Mouse (Mus musculus) hindlimb bud, embryonic 11.5 days (tissue): ENCODE results near the gene Cytl1.

Experiments used
- DNase-seq: peaks from one replicate; pipeline ENCODE4 v3.0.0-alpha.2; 2012; ENCODE audit warnings: low read depth, low spot score; ENCODE audit errors: extremely low spot score

Gene Cytl1

DNA sequence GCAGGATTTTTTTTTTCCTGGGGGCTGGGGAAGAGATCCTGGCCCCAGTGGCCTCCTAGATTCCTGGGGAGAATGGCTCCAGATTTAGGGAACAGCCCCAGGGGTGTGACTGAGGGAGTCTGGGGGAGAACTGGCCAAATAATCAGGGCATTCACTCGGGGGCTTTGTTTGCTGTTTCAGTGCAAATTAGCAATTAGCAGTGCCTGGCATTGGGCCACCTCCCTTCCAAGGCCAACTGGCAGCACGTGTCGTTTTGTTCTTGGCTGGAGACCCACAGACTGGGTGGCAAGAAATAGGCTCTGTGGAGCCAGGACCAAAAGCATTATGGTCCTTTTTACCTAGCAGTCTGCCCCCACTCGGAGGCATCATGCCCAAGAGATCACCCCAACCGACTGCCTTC lies 33.7 kb downstream of the Cytl1 start:
- DNase-seq, result no peak

DNA sequence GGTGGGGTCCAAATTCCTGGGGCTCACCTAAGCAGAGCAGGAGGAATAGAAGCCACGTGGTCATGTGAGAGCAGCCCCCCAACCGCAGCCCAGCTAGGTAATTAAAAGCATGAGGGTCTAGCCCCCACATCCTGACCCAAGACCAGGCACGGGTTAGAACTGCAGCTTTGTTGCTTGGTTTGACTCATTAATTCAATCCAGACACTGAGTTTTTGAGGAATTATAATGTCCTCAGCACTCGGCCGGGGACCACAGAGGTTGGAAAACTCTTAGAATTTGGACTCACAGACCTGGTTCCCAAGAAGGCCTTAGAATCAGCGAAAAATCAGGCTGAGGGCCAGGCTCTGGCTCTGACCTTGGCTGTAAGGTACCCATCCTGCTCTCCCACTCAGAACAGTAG lies 35.6 kb downstream of the Cytl1 start:
- DNase-seq, result no peak

DNA sequence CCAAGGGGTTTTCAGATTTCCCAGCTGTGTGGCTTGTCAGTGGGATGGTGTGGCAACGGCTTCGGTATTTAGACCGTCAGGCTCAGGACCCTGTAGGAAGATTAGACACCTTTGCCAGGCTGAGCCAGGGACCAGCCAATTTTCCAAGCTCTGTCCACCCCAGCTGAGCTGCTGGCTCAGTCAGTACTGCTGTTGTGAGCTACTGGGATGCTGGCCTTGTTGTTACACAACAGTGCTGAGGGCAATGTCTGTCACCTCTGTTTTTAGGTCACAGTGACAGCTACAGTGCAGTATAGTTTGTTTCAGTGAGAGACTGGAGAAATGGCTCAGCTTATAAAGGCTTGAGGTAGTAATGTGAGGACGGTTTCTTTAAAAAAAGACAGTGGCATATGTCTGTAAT lies 38.7 kb downstream of the Cytl1 start:
- no peak for DNase-seq

DNA sequence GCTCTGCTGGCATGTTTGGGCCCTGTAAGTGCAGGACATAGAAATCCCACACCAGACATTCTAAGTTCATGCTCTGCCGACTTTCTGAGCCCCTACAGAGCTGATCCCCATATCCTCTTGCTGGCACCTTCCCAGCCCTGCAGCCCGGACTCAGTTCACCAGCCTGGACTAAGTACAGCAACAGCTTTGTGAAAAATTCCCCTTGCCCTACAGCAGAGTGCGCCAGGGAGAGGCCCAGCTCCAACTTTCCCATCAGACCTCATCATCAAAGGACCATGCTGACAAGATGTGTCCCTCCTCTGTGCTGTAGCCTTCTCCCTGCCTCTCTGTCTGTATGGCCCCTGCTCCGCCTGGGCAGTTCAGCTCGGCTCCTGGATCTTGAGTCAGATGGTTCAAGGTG lies 40.4 kb downstream of the Cytl1 start:
- no peak for DNase-seq

DNA sequence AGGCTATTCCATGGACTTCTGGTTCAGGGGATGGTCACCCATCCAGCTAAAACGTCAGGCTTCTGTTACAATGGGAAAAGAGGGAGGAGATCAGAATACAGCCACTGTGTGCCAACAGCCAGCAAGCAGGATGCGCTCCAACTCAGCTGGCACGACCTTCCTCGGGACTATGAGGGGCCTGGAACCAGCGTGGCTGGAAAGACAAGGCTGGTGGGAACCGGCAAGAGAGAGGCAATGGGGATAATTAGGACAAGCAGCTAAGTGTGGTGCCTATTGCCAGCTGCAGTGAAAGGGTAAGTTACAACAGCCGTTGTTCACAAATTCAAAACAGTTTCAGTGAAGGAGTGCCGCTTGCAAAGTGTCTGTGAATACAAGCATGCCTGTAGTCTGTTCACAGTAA lies 48.0 kb downstream of the Cytl1 start:
- DNase-seq, result no peak

DNA sequence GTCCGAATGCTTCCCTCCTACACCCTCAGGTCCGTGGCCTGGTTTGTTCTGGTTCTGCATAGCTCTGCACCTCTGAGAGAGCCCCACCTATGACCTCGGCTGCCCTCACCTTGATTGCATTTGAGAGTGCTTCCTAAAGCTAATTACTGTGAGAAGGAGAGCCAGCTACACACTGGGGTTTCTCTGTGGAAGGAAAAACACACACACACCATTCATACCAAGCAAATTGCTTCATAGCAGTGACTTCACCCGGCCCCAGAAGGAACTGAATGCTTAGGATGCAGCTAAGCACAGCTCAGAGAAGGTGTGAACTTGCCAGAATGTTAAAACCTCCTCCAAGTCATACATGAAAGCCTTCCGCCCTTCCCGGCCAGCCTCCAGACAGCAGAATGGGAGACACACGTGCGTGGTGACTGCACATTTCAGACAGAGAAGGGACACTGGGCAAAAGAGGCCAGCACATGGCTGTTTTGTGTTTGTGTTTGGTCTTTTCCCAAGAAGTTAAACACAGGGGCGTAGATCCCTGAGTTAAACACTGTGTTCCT lies 49.6 kb downstream of the Cytl1 start:
- no peak for DNase-seq
